Mouse (Mus musculus) spleen, postnatal 36 days (tissue): ENCODE measurements around the gene Nfyc.

Source experiments
- DNase-seq, 2 experiments: peaks; one replicate each; pipeline ENCODE4 v3.0.0; 2022; ENCODE audit warnings: low spot score in 2 of 2, mixed read lengths in 1 of 2

The Nfyc gene

GRCm38 (mm10) chr4:120716765-120717164 is 114.6 kb downstream of the Nfyc start:
- no peak for DNase-seq

DNA sequence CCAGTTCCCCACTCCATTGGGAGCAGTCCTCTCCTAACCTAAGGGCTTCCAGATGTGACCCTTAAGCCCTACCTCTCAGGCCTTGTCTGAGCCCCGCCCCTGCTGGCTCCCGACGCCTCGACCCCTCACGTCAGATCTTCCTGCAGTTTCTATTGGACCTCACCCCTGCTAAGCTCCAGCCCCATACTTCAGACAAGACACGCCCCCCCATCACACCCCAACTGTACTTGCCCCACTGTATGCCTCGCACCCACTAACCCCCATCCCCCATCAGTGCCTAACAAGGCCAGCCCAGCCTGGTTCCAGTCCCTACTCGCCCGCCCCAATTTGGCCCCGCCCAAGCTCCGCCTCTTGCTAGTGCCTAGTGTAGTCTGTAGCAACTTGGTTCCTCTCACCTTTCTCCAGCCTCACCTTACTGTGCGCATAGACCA is 115.2 kb downstream of the Nfyc start:
- DNase-seq = peak; percentile 31 to 47

GRCm38 (mm10) chr4:120713856-120714497 is 117.4 kb downstream of the Nfyc start:
- DNase-seq = no peak

DNA sequence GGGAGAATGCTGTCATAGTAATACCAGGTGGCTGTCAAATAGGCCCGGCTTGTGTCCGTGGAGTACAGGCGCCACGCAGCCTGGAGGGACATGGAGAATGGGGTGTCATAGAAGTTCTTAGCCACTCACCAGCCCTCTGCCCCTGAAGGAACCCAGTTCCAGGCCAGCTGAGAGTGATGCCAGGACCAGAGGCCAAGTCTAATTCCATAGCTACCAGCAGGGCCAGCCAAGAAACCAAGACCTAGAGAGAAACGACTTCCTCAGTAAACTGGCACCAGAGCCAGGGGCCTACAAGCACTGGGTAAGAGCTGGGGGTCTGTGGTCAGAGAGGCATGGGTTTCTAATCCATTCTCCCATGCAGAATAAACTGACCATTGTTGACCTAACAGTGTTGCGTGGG is 118.4 kb downstream of the Nfyc start:
- no peak for DNase-seq

GRCm38 (mm10) chr4:120712236-120712635 is 119.1 kb downstream of the Nfyc start:
- DNase-seq = no peak
